Mouse (Mus musculus): Measurements from ENCODE around the gene Tmem50b. TPM values are rescaled to one million over a fixed set of nuclear protein-coding genes. Genes with fewer than 3 reads are reported as not detected.

Tmem50b gene
- polyA plus RNA-seq, 1 experiment from 2014 or later = 13.3 TPM

DNA sequence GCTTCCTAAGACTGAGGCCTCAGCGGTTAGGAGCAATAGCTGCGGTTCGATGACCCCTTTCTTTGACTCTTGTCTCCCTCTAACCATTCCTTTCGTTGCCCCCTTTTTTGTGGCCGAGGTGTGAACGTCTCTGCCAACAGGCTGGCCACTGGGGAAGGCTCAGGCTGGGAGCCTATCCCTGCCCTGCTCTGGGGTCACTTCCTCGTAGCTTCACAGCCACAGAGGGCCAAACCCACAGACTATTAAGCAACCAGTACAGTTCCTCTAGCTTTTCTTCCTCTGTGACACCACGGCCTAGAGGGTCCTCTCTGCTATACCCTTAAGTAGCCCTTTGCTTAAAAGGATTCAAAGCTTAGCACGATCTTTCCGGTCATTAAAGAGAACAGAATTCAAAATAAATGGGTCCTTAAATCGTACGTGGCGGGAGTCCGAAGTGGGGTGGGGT lies 51.2 kb downstream of the Tmem50b start:
- WGBS = 6% methylated on average over 14 of the region's 14 CpGs
- ATAC-seq (replicated peaks; ENCODE audit: low FRiP score) = peak; percentile 19; the same call in 1 of the 2 replicates
- H3K4me2 ChIP-seq = peak overlapping the region; percentile 99

DNA sequence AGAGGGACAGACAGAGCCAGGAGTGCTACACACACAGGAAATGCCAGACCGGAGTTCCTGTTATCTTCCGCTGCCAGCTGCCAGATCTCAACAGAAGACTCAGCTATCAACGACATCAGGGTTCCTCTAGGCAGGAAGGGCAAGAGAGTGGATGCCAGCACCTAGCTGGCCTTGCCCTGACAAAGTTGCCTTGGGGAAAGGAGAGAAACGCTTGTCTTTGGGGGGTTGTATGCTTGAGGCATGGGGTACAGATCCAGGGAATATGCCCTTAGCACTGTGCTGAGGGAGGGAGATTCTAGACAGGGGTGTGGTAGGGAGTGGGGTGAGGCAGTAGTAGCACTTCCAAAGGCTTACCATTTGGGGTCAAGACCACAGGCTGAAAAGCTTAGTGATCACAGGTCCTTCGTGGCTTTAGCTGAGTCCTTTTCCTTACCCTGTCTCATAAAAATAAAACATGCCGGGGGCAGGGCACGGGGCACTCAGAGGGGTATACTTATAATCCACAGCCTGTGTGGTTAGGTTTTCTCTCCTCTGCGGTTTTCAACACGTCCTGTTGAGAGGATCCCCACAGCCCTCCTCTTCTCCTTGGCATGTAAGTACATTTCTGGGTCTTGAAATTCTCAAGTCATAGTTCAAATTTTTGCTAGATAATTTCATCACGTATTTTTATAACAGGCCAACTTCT lies 51.9 kb downstream of the Tmem50b start:
- peak; percentile 77 for ATAC-seq (replicated peaks; ENCODE audit: low FRiP score)
- Histone ChIP-seq H3K27me3 (replicated peaks; ENCODE audit: control insufficient read depth, insufficient read depth, low read length) (no peaks in the 10 kb centered on the region), H3K4me1 (replicated peaks; ENCODE audit: control insufficient read depth, insufficient read depth, low read length) (peaks cover 52% of the 10 kb centered on the region), H3K4me3 (ENCODE audit: low read depth, low read length) (no peak overlapping the region), H3K36me3 (ENCODE audit: control insufficient read depth, insufficient read depth, low read length) (no peaks in the 10 kb centered on the region), H3K4me2 (peak overlapping the region; percentile 99), H3K9me3 (ENCODE audit: control insufficient read depth, low read length) (no peaks in the 10 kb centered on the region), H3K9ac (ENCODE audit: low read depth, low read length) (0 out of 2 replicates have a peak overlapping the region, but pooled peaks have one; percentile 17), H3K27ac (ENCODE audit: low read depth, low read length) (peak overlapping the region; percentile 84)
- peak; percentile 67 for DNase-seq (ENCODE audit: low spot score)
- 34% methylated on average over 10 of the region's 10 CpGs for WGBS

More for the DNA sequence above, 51.2 kb downstream of the Tmem50b start:
- Histone ChIP-seq H3K27ac (ENCODE audit: low read depth, low read length) (peak overlapping the region; percentile 84), H3K9me3 (ENCODE audit: control insufficient read depth, low read length) (no peaks in the 10 kb centered on the region), H3K4me3 (ENCODE audit: low read depth, low read length) (peak overlapping the region; percentile 92), H3K27me3 (replicated peaks; ENCODE audit: control insufficient read depth, insufficient read depth, low read length) (no peaks in the 10 kb centered on the region), H3K4me1 (replicated peaks; ENCODE audit: control insufficient read depth, insufficient read depth, low read length) (peaks cover 56% of the 10 kb centered on the region), H3K9ac (ENCODE audit: low read depth, low read length) (peak overlapping the region; percentile 92), H3K36me3 (ENCODE audit: control insufficient read depth, insufficient read depth, low read length) (no peaks in the 10 kb centered on the region)
- no peak for DNase-seq (ENCODE audit: low spot score)

GRCm38 (mm10) chr16:91543619-91544018 lies 54.0 kb downstream of the Tmem50b start:
- Histone ChIP-seq H3K4me1 (replicated peaks; ENCODE audit: control insufficient read depth, insufficient read depth, low read length) (peaks cover 39% of the 10 kb centered on the region), H3K9me3 (ENCODE audit: control insufficient read depth, low read length) (no peaks in the 10 kb centered on the region), H3K4me2 (no peak overlapping the region), H3K4me3 (ENCODE audit: low read depth, low read length) (no peak overlapping the region), H3K27ac (ENCODE audit: low read depth, low read length) (no peak overlapping the region), H3K36me3 (ENCODE audit: control insufficient read depth, insufficient read depth, low read length) (no peaks in the 10 kb centered on the region), H3K27me3 (replicated peaks; ENCODE audit: control insufficient read depth, insufficient read depth, low read length) (no peaks in the 10 kb centered on the region), H3K9ac (ENCODE audit: low read depth, low read length) (no peak overlapping the region)
- ATAC-seq (replicated peaks; ENCODE audit: low FRiP score) (no peak), DNase-seq (ENCODE audit: low spot score) (no peak)
- WGBS = 91% methylated on average over 1 of the region's 1 CpGs

GRCm38 (mm10) chr16:91541573-91542081 lies 56.0 kb downstream of the Tmem50b start:
- Histone ChIP-seq H3K4me2 (peak overlapping the region; percentile 47), H3K9me3 (ENCODE audit: control insufficient read depth, low read length) (no peaks in the 10 kb centered on the region), H3K4me1 (replicated peaks; ENCODE audit: control insufficient read depth, insufficient read depth, low read length) (peaks cover 45% of the 10 kb centered on the region), H3K36me3 (ENCODE audit: control insufficient read depth, insufficient read depth, low read length) (no peaks in the 10 kb centered on the region), H3K27ac (ENCODE audit: low read depth, low read length) (no peak overlapping the region), H3K27me3 (replicated peaks; ENCODE audit: control insufficient read depth, insufficient read depth, low read length) (no peaks in the 10 kb centered on the region), H3K9ac (ENCODE audit: low read depth, low read length) (peak overlapping the region; percentile 28; the same call in 1 of the 2 replicates), H3K4me3 (ENCODE audit: low read depth, low read length) (no peak overlapping the region)
- no peak for DNase-seq (ENCODE audit: low spot score)
- ATAC-seq (replicated peaks; ENCODE audit: low FRiP score) = 0 out of 2 replicates have a peak, but pooled peaks have one; percentile 29
- WGBS = 44% methylated on average over 10 of the region's 10 CpGs

DNA sequence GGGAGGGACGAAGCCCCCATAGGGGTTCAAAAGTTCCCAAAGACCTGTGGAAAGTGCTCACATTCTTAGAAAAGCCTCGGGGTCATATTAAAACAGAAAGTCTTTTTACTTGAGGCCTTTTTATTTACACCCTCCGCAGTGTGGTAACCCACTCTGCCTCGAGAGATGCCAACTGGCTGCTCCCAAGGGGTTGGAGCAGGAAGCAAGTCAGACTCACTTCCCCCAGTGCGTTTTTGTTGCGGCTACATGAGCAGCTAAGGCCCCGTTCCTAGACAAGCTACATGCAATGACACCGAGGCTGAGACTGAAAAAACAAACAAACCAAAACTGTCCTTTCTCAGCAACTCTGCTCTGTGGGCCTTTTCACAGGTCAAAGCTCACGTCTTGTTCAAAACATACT lies 59.1 kb downstream of the Tmem50b start:
- no peaks in the 10 kb centered on the region for H3K27me3 ChIP-seq (replicated peaks; ENCODE audit: control insufficient read depth, insufficient read depth, low read length)
- 0 out of 2 replicates have a peak overlapping the region, but pooled peaks have one; percentile 13 for H3K27ac ChIP-seq (ENCODE audit: low read depth, low read length)
- H3K9ac ChIP-seq (ENCODE audit: low read depth, low read length) = no peak overlapping the region
- H3K4me3 ChIP-seq (ENCODE audit: low read depth, low read length) = no peak overlapping the region
- DNase-seq (ENCODE audit: low spot score) = no peak
- WGBS = 64% methylated on average over 9 of the region's 9 CpGs
- no peaks in the 10 kb centered on the region for H3K36me3 ChIP-seq (ENCODE audit: control insufficient read depth, insufficient read depth, low read length)
- H3K4me2 ChIP-seq = no peak overlapping the region; the same call in 1 of the 2 replicates
- peaks cover 31% of the 10 kb centered on the region for H3K4me1 ChIP-seq (replicated peaks; ENCODE audit: control insufficient read depth, insufficient read depth, low read length)
- ATAC-seq (replicated peaks; ENCODE audit: low FRiP score) = no peak
- H3K9me3 ChIP-seq (ENCODE audit: control insufficient read depth, low read length) = no peaks in the 10 kb centered on the region

GRCm38 (mm10) chr16:91538051-91538450 lies 59.5 kb downstream of the Tmem50b start:
- no peak overlapping the region for H3K9ac ChIP-seq (ENCODE audit: low read depth, low read length)
- H3K36me3 ChIP-seq (ENCODE audit: control insufficient read depth, insufficient read depth, low read length) = no peaks in the 10 kb centered on the region
- no peak overlapping the region; the same call in 1 of the 2 replicates for H3K4me2 ChIP-seq
- 0 out of 2 replicates have a peak overlapping the region, but pooled peaks have one; percentile 13 for H3K27ac ChIP-seq (ENCODE audit: low read depth, low read length)
- H3K9me3 ChIP-seq (ENCODE audit: control insufficient read depth, low read length) = no peaks in the 10 kb centered on the region
- peaks cover 30% of the 10 kb centered on the region for H3K4me1 ChIP-seq (replicated peaks; ENCODE audit: control insufficient read depth, insufficient read depth, low read length)
- WGBS = 53% methylated on average over 6 of the region's 6 CpGs
- ATAC-seq (replicated peaks; ENCODE audit: low FRiP score) = no peak
- no peak for DNase-seq (ENCODE audit: low spot score)
- H3K4me3 ChIP-seq (ENCODE audit: low read depth, low read length) = no peak overlapping the region
- H3K27me3 ChIP-seq (replicated peaks; ENCODE audit: control insufficient read depth, insufficient read depth, low read length) = no peaks in the 10 kb centered on the region

GRCm38 (mm10) chr16:91537065-91537464 lies 60.5 kb downstream of the Tmem50b start:
- no peaks in the 10 kb centered on the region for H3K36me3 ChIP-seq (ENCODE audit: control insufficient read depth, insufficient read depth, low read length)
- ATAC-seq (replicated peaks; ENCODE audit: low FRiP score) = peak; percentile 72
- H3K4me3 ChIP-seq (ENCODE audit: low read depth, low read length) = no peak overlapping the region
- H3K9ac ChIP-seq (ENCODE audit: low read depth, low read length) = no peak overlapping the region
- no peak overlapping the region for H3K27ac ChIP-seq (ENCODE audit: low read depth, low read length)
- peaks cover 31% of the 10 kb centered on the region for H3K4me1 ChIP-seq (replicated peaks; ENCODE audit: control insufficient read depth, insufficient read depth, low read length)
- no peak overlapping the region for H3K4me2 ChIP-seq
- DNase-seq (ENCODE audit: low spot score) = no peak
- H3K9me3 ChIP-seq (ENCODE audit: control insufficient read depth, low read length) = no peaks in the 10 kb centered on the region
- 26% methylated on average over 3 of the region's 3 CpGs for WGBS
- H3K27me3 ChIP-seq (replicated peaks; ENCODE audit: control insufficient read depth, insufficient read depth, low read length) = no peaks in the 10 kb centered on the region

DNA sequence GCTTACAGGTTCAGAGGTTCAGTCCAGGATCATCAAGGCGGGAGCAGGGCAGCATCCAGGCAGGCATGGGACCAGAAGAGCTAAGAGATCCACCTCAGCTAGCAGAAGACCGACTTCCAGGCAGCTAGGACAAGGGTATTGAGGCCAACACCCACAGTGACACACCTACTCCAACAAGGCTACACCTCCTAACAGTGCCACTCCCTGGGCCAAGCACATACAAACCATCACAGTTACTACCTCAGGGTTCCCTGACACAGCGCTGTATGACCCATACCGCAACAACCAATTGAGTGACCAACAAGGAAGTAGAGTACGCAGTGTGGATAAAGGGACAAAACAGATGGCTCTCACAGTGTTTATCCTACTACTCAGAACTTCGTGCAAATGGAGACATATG lies 61.2 kb downstream of the Tmem50b start:
- WGBS = 83% methylated on average over 6 of the region's 6 CpGs
- DNase-seq (ENCODE audit: low spot score) (no peak), ATAC-seq (replicated peaks; ENCODE audit: low FRiP score) (no peak)
- Histone ChIP-seq H3K27ac (ENCODE audit: low read depth, low read length) (no peak overlapping the region), H3K9ac (ENCODE audit: low read depth, low read length) (no peak overlapping the region), H3K4me2 (no peak overlapping the region), H3K27me3 (replicated peaks; ENCODE audit: control insufficient read depth, insufficient read depth, low read length) (no peaks in the 10 kb centered on the region), H3K9me3 (ENCODE audit: control insufficient read depth, low read length) (no peaks in the 10 kb centered on the region), H3K4me1 (replicated peaks; ENCODE audit: control insufficient read depth, insufficient read depth, low read length) (peaks cover 24% of the 10 kb centered on the region), H3K4me3 (ENCODE audit: low read depth, low read length) (no peak overlapping the region), H3K36me3 (ENCODE audit: control insufficient read depth, insufficient read depth, low read length) (no peaks in the 10 kb centered on the region)

GRCm38 (mm10) chr16:91534888-91535287 lies 62.7 kb downstream of the Tmem50b start:
- Histone ChIP-seq H3K9me3 (ENCODE audit: control insufficient read depth, low read length) (no peaks in the 10 kb centered on the region), H3K27me3 (replicated peaks; ENCODE audit: control insufficient read depth, insufficient read depth, low read length) (no peaks in the 10 kb centered on the region), H3K4me1 (replicated peaks; ENCODE audit: control insufficient read depth, insufficient read depth, low read length) (peaks cover 22% of the 10 kb centered on the region), H3K4me3 (ENCODE audit: low read depth, low read length) (no peak overlapping the region), H3K4me2 (no peak overlapping the region), H3K36me3 (ENCODE audit: control insufficient read depth, insufficient read depth, low read length) (no peaks in the 10 kb centered on the region), H3K9ac (ENCODE audit: low read depth, low read length) (no peak overlapping the region), H3K27ac (ENCODE audit: low read depth, low read length) (no peak overlapping the region)
- ATAC-seq (replicated peaks; ENCODE audit: low FRiP score) (no peak), DNase-seq (ENCODE audit: low spot score) (no peak)
- WGBS = 85% methylated on average over 6 of the region's 6 CpGs

Data from liver, embryonic 11.5 days (tissue).